Mouse (Mus musculus) ES-E14 (cell line): ENCODE measurements at regions not wholly inside any gene's neighbourhood (a gene's known extent, or its start where the extent isn't known, plus 50 kb on each side); places are given as distances from the start of the nearest gene placed in this dataset.

Source experiments
- HCFC1 ChIP-seq: IDR thresholded peaks from 2 replicates; pipeline ENCODE4 v1.6.1; 2012; ENCODE audit warnings: low read length, inconsistent platforms, borderline replicate concordance; ENCODE audit not compliant: insufficient read depth
- ZNF384 ChIP-seq: IDR thresholded peaks from 2 replicates; pipeline ENCODE4 v1.6.1; 2012; ENCODE audit warnings: low read depth, low read length, inconsistent platforms

DNA sequence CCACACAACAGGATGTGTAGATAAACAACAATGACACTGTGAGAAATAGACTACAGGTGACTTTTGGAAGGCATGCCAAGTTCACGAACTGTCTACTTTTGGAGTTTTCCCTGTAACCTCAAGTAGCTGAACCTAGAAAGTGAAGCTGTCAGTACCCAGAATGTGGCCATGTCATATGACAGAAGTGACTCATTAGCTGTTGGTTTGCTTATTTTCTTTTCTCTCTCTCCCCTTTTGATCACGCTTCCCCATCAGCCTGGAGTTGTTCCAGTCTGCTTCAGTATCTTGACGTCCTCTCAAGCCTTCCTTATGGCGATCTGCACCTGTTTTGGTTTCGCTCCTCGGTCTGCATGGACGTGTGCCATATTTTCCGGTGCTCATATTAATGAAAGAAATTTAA, 90.8 kb upstream of the Foxq1 start:
- no peak for TF ChIP-seq HCFC1
- no peak for TF ChIP-seq ZNF384
